Mouse (Mus musculus) MEL (cell line): ENCODE measurements at regions not wholly inside any gene's neighbourhood (a gene's known extent, or its start where the extent isn't known, plus 50 kb on each side); places are given as distances from the start of the nearest gene placed in this dataset.

Experiments
- CTCF ChIP-seq, 3 experiments: IDR thresholded peaks in 2 of 3; conservative IDR thresholded peaks in 1 of 3; 2 replicates each; pipeline ENCODE4 v1.5.1; 2011 to 2012; ENCODE audit warnings: low read length in 3 of 3, low read depth in 2 of 3, mild to moderate bottlenecking in 2 of 3, improper control_type of control experiment in 1 of 3, inconsistent platforms in 1 of 3, mixed read lengths in 1 of 3, moderate library complexity in 1 of 3; ENCODE audit not compliant: control insufficient read depth in 1 of 3, insufficient read depth in 1 of 3, poor library complexity in 1 of 3, severe bottlenecking in 1 of 3
- EP300 ChIP-seq, 2 experiments: IDR thresholded peaks; 2 replicates each; pipeline ENCODE4 v1.6.1; 2011; ENCODE audit warnings: improper control_type of control experiment in 2 of 2, low read length in 2 of 2, low read depth in 1 of 2, mild to moderate bottlenecking in 1 of 2
- POLR2A ChIP-seq, 2 experiments: IDR thresholded peaks; 2 replicates each; pipeline ENCODE4 v1.6.1; 2011 to 2012; ENCODE audit warnings: low read length in 2 of 2, mild to moderate bottlenecking in 2 of 2, control low read depth in 1 of 2, improper control_type of control experiment in 1 of 2, low read depth in 1 of 2, moderate library complexity in 1 of 2; ENCODE audit not compliant: control insufficient read depth in 1 of 2, insufficient read depth in 1 of 2, poor library complexity in 1 of 2
- USF1 ChIP-seq: IDR thresholded peaks from 2 replicates; pipeline ENCODE4 v1.6.1; 2014; ENCODE audit warnings: low read depth, mild to moderate bottlenecking, inconsistent platforms, low read length, improper control_type of control experiment, moderate library complexity

- TF ChIP-seq EP300 (IDR thresholded peaks at IDR 0.05; ENCODE audit: low read depth in 1 of 2, low read length in 2 of 2) (no peak), CTCF (IDR thresholded peaks at IDR 0.05 in 2 of 3, conservative IDR thresholded peaks at IDR 0.05 in 1 of 3; ENCODE audit: control insufficient read depth in 1 of 3, insufficient read depth in 1 of 3, low read depth in 2 of 3, low read length in 3 of 3, poor library complexity in 1 of 3, severe bottlenecking in 1 of 3) (no peak), POLR2A (IDR thresholded peaks at IDR 0.05; ENCODE audit: control insufficient read depth in 1 of 2, insufficient read depth in 1 of 2, low read depth in 1 of 2, low read length in 2 of 2, poor library complexity in 1 of 2) (no peak), USF1 (no peak)
These were observed 397.0 kb upstream of the Igfbp3 start for GRCm38 (mm10) chr11:7610752-7611151.
